Mouse (Mus musculus): Measurements from ENCODE around the gene Sphk2. TPM values are rescaled to one million over a fixed set of nuclear protein-coding genes. Genes with fewer than 3 reads are reported as not detected.

Sphk2 gene
- polyA plus RNA-seq, 1 experiment from 2014 or later: 47.1 TPM

Other genes with a start within 250 kb of the Sphk2 start
- gene Tulp2, start 236.1 kb downstream of the Sphk2 start, polyA plus RNA-seq (2018): not detected in 3 replicates
- gene Gm45808, start 231.2 kb downstream of the Sphk2 start, polyA plus RNA-seq (2018): not detected in 3 replicates
- gene Dhdh, start 229.2 kb downstream of the Sphk2 start, polyA plus RNA-seq (2018): 12.5 to 24.6 TPM (median 12.8 TPM) in 3 replicates
- gene Nucb1, start 207.6 kb downstream of the Sphk2 start, polyA plus RNA-seq (2018): 298 to 734 TPM (median 400 TPM) in 3 replicates
- 21.4 to 32.3 TPM (median 27.6 TPM) in 3 replicates for gene Ppp1r15a, start 191.7 kb downstream of the Sphk2 start, polyA plus RNA-seq (2018)
- gene Plekha4, start 191.7 kb downstream of the Sphk2 start, polyA plus RNA-seq (2018): 0.04 to 1.5 TPM (median 0.68 TPM) in 3 replicates
- 0.78 to 5.8 TPM (median 1.3 TPM) in 3 replicates for gene Hsd17b14, start 163.1 kb downstream of the Sphk2 start, polyA plus RNA-seq (2018)
- 31.4 to 52.8 TPM (median 38.5 TPM) in 3 replicates for gene Bcat2, start 147.8 kb downstream of the Sphk2 start, polyA plus RNA-seq (2018)
- not detected in 3 replicates for gene Fgf21, start 102.5 kb downstream of the Sphk2 start, polyA plus RNA-seq (2018)
- not detected in 3 replicates for gene Fut1, start 100.7 kb downstream of the Sphk2 start, polyA plus RNA-seq (2018)
- not detected in 3 replicates for gene Izumo1, start 96.2 kb downstream of the Sphk2 start, polyA plus RNA-seq (2018)
- gene Rasip1, start 90.5 kb downstream of the Sphk2 start, polyA plus RNA-seq (2018): 0.04 to 0.08 TPM (median 0.07 TPM) in 3 replicates
- not detected in 3 replicates for gene Mamstr, start 78.0 kb downstream of the Sphk2 start, polyA plus RNA-seq (2018)
- not detected in 3 replicates for gene Fut2, start 51.6 kb downstream of the Sphk2 start, polyA plus RNA-seq (2018)
- gene Ntn5, start 34.0 kb downstream of the Sphk2 start, polyA plus RNA-seq (2018): not detected in 3 replicates
- gene Sec1, start 23.6 kb downstream of the Sphk2 start, polyA plus RNA-seq (2018): not detected in 3 replicates
- 0.56 TPM in 1 of 3 replicates, not detected in the others for gene Car11, start 18.2 kb downstream of the Sphk2 start, polyA plus RNA-seq (2018)
- gene Dbp, start 12.9 kb downstream of the Sphk2 start, polyA plus RNA-seq (2018): 11.3 to 58.2 TPM (median 52.9 TPM) in 3 replicates
- gene Rpl18, start 2.5 kb downstream of the Sphk2 start, polyA plus RNA-seq (2018): 290 to 1,003 TPM (median 791 TPM) in 3 replicates
- gene Fam83e, start 3.2 kb upstream of the Sphk2 start, polyA plus RNA-seq (2018): not detected in 3 replicates
- gene Spaca4, start 7.8 kb upstream of the Sphk2 start, polyA plus RNA-seq (2018): not detected in 3 replicates
- gene Lmtk3, start 65.7 kb upstream of the Sphk2 start, polyA plus RNA-seq (2018): 0.04 to 0.06 TPM in 2 of 3 replicates, not detected in the other
- 0.55 to 1.1 TPM (median 0.56 TPM) in 3 replicates for gene Sult2b1, start 66.7 kb upstream of the Sphk2 start, polyA plus RNA-seq (2018)
- 42.8 to 66.2 TPM (median 50.0 TPM) in 3 replicates for gene Cyth2, start 96.6 kb upstream of the Sphk2 start, polyA plus RNA-seq (2018)
- not detected in 3 replicates for gene Kcnj14, start 106.8 kb upstream of the Sphk2 start, polyA plus RNA-seq (2018)
- gene Grwd1, start 112.9 kb upstream of the Sphk2 start, polyA plus RNA-seq (2018): 4.9 to 28.9 TPM (median 5.3 TPM) in 3 replicates
- gene Kdelr1, start 154.8 kb upstream of the Sphk2 start, polyA plus RNA-seq (2018): 103 to 141 TPM (median 125 TPM) in 3 replicates
- 0.11 to 0.12 TPM in 2 of 3 replicates, not detected in the other for gene Grin2d, start 160.4 kb upstream of the Sphk2 start, polyA plus RNA-seq (2018)
- gene Syngr4, start 178.7 kb upstream of the Sphk2 start, polyA plus RNA-seq (2018): not detected in 3 replicates
- 11.6 to 13.1 TPM (median 12.8 TPM) in 3 replicates for gene Tmem143, start 178.9 kb upstream of the Sphk2 start, polyA plus RNA-seq (2018)
- 271 to 666 TPM (median 552 TPM) in 3 replicates for gene Emp3, start 203.4 kb upstream of the Sphk2 start, polyA plus RNA-seq (2018)
- gene Ccdc114, start 206.1 kb upstream of the Sphk2 start, polyA plus RNA-seq (2018): 0.65 to 1.0 TPM (median 1.0 TPM) in 3 replicates

Measured in macrophage (primary cell).